Mouse (Mus musculus) liver, postnatal 0 days (tissue): ENCODE data around the gene Lcmt1.

Source experiments
- CTCF ChIP-seq: sonication (generic); IDR thresholded peaks from 2 replicates; pipeline ENCODE4 v1.5.1; 2016; ENCODE audit warnings: antibody characterized with exemption, low read depth
- EP300 ChIP-seq: IDR thresholded peaks from 2 replicates; pipeline ENCODE4 v1.6.1; 2016; ENCODE audit warnings: antibody characterized with exemption, low read depth, mild to moderate bottlenecking

DNA sequence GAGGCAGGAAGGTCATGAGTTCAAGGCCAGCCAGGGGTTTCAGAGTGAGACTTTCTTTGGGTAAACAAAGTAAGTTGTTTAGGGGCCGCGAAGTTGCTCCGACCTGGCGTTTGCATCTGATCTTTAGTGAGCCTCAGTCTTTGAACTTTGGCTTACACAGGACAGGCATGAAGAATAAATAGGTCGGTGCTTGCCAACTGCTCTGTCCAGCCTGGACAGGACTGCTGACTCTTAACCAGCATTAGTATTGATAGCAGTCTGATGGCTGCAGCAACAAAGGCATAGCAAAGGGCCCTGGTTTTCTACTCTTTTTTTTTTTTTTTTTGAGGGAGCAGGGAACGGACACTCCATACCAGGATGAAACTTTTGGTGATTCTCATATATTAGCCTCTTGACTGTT lies 83.0 kb downstream of the Lcmt1 start:
- TF ChIP-seq CTCF (no peak), EP300 (no peak)
